Mouse (Mus musculus) midbrain, embryonic 16.5 days (tissue): ENCODE measurements around the gene Adcyap1. TPM values are rescaled to one million over a fixed set of nuclear protein-coding genes. Genes with fewer than 3 reads are reported as not detected.

Source experiments
- ATAC-seq: fragments of 200-750 bp; cut with Nextera tagmentation; 2 replicates; pipeline ENCODE4 v1.8.0; 2017; ENCODE audit warnings: moderate TSS enrichment
- H3K27ac ChIP-seq: fragments of 300-500 bp; sonication (generic); 2 replicates; pipeline ENCODE4 v1.5.1; 2014; ENCODE audit warnings: mild to moderate bottlenecking, low read length, mixed read lengths
- H3K27me3 ChIP-seq: fragments of 300-500 bp; sonication (generic); 2 replicates; pipeline ENCODE4 v1.6.1; 2014; ENCODE audit warnings: low read depth, low read length, mixed read lengths; ENCODE audit not compliant: control insufficient read depth, insufficient read depth
- H3K36me3 ChIP-seq: fragments of 300-500 bp; sonication (generic); 2 replicates; pipeline ENCODE4 v1.6.1; 2014; ENCODE audit warnings: mild to moderate bottlenecking, low read length, moderate library complexity, mixed read lengths; ENCODE audit not compliant: control insufficient read depth, insufficient read depth
- H3K4me1 ChIP-seq: fragments of 300-500 bp; sonication (generic); 2 replicates; pipeline ENCODE4 v1.6.1; 2014; ENCODE audit warnings: mild to moderate bottlenecking, low read length, mixed read lengths; ENCODE audit not compliant: control insufficient read depth, insufficient read depth
- H3K4me2 ChIP-seq: fragments of 300-500 bp; sonication (generic); 2 replicates; pipeline ENCODE4 v1.6.1; 2014; ENCODE audit warnings: mild to moderate bottlenecking, low read length, mixed read lengths
- H3K4me3 ChIP-seq: fragments of 300-500 bp; sonication (generic); 2 replicates; pipeline ENCODE4 v1.5.1; 2014; ENCODE audit warnings: low read depth, mild to moderate bottlenecking, low read length, moderate library complexity, mixed read lengths
- H3K9ac ChIP-seq: fragments of 300-500 bp; sonication (generic); 2 replicates; pipeline ENCODE4 v1.6.1; 2014; ENCODE audit warnings: low read depth, low read length, mixed read lengths
- H3K9me3 ChIP-seq: fragments of 300-500 bp; sonication (generic); replicated peaks from 2 replicates; pipeline ENCODE4 v1.6.1; 2014; ENCODE audit warnings: mild to moderate bottlenecking, low read length, mixed read lengths; ENCODE audit not compliant: control insufficient read depth, poor library complexity, severe bottlenecking
- WGBS: fragments of 180-500 bp; shearing (Covaris S2); extraction: QIAGEN DNeasy Blood & Tissue Kit; methylation state at CpG from one replicate; pipeline ENCODE4 v1.1.7; 2014; 5-methylcytosine and 5-hydroxymethylcytosine counted together
- polyA plus RNA-seq: library from polyadenylated mRNA; unstranded; fragments of >200 nt; fragmentation: Nextera tagmentation; extraction: Ambion mirVana; gene quantifications from 2 replicates; pipeline ENCODE4 v1.2.1, GENCODE M21; 2015

The Adcyap1 gene
- polyA plus RNA-seq, 1 experiment from 2014 or later: 18.2 TPM

- H3K27ac ChIP-seq: peak overlapping the region; percentile 58
- under 1% methylated on average over 16 of the region's 16 CpGs for WGBS
- H3K9ac ChIP-seq: peak overlapping the region; percentile 69
- peak; percentile 23; the same call in 1 of the 2 replicates for ATAC-seq
- peak overlapping the region; percentile 77 for H3K4me2 ChIP-seq
- peak overlapping the region; percentile 50 for H3K4me3 ChIP-seq
- H3K36me3 ChIP-seq: no peaks in the 10 kb centered on the region
- no peaks in the 10 kb centered on the region for H3K9me3 ChIP-seq
- peaks cover 27% of the 10 kb centered on the region; the same call in 1 of the 2 replicates for H3K4me1 ChIP-seq
- H3K27me3 ChIP-seq: peaks cover 5% of the 10 kb centered on the region; the same call in 1 of the 2 replicates
These were observed 2.6 kb downstream of the Adcyap1 start for GRCm38 (mm10) chr17:93201265-93201925.

- Histone ChIP-seq H3K9ac (peak overlapping the region; percentile 69), H3K27me3 (peaks cover 5% of the 10 kb centered on the region; the same call in 1 of the 2 replicates), H3K4me3 (peak overlapping the region; percentile 50), H3K27ac (peak overlapping the region; percentile 58), H3K4me2 (peak overlapping the region; percentile 77), H3K9me3 (no peaks in the 10 kb centered on the region), H3K36me3 (no peaks in the 10 kb centered on the region), H3K4me1 (peaks cover 25% of the 10 kb centered on the region; the same call in 1 of the 2 replicates)
- whole genome bisulfite sequencing: under 1% methylated on average over 44 of the region's 44 CpGs
- peak; percentile 57 for ATAC-seq
These were observed 3.6 kb downstream of the Adcyap1 start for GRCm38 (mm10) chr17:93202165-93203075.

GRCm38 (mm10) chr17:93203076-93204031 lies 4.5 kb downstream of the Adcyap1 start:
- H3K27me3 ChIP-seq: peaks cover 5% of the 10 kb centered on the region; the same call in 1 of the 2 replicates
- H3K4me1 ChIP-seq: peaks cover 25% of the 10 kb centered on the region; the same call in 1 of the 2 replicates
- H3K27ac ChIP-seq: peak overlapping the region; percentile 58
- peak overlapping the region; percentile 69 for H3K9ac ChIP-seq
- no peaks in the 10 kb centered on the region for H3K36me3 ChIP-seq
- peak overlapping the region; percentile 77 for H3K4me2 ChIP-seq
- ATAC-seq: peak; percentile 22; the same call in 1 of the 2 replicates
- under 1% methylated on average over 34 of the region's 34 CpGs for WGBS
- peak overlapping the region; percentile 50 for H3K4me3 ChIP-seq
- H3K9me3 ChIP-seq: no peaks in the 10 kb centered on the region

DNA sequence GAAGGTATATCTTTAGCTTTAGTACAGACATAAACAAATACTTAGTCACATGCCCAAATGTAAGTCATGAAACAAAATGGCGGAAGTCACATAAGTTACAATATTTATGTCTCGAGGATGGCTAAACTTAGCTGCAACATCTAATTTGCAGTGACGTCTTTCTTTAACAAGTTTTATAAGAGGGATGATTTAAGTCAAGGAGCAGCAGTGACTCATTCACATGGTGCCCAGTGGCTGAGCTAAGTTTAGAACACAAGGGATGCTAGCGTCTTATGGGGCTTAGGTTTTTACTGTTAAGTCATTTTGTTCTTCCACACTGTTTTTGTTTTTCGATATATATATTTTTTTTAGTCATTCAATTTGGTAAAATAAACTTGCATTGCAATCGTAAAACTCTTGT lies 19.0 kb downstream of the Adcyap1 start:
- Histone ChIP-seq H3K4me3 (no peak overlapping the region), H3K36me3 (no peaks in the 10 kb centered on the region), H3K9ac (no peak overlapping the region), H3K27ac (no peak overlapping the region), H3K4me2 (no peak overlapping the region), H3K27me3 (no peaks in the 10 kb centered on the region), H3K9me3 (no peaks in the 10 kb centered on the region), H3K4me1 (no peaks in the 10 kb centered on the region)
- WGBS: 92% methylated on average over 6 of the region's 6 CpGs
- no peak for ATAC-seq

DNA sequence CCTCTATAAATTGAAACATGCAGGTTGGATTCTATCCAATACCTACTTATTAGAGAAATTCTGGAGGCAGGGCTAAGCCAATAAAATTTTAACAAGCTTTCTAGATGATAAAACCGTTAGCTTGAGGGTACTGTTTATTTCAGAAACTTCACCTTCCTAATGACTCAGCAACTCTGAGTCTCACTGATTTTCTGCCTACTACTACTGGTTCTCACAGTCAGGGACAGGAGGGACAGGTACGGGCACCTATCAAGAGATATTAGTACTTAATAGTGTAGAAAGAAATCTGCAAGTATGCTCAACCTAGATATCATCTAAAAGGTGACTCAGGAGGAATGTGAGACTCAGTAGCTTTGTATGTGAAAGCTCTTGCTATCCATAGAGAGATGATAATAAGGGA lies 19.8 kb downstream of the Adcyap1 start:
- H3K4me1 ChIP-seq: no peaks in the 10 kb centered on the region
- ATAC-seq: no peak
- H3K27me3 ChIP-seq: no peaks in the 10 kb centered on the region
- H3K9ac ChIP-seq: no peak overlapping the region
- no peak overlapping the region for H3K4me2 ChIP-seq
- H3K9me3 ChIP-seq: no peaks in the 10 kb centered on the region
- WGBS: 84% methylated on average over 2 of the region's 2 CpGs
- H3K4me3 ChIP-seq: no peak overlapping the region
- no peak overlapping the region for H3K27ac ChIP-seq
- H3K36me3 ChIP-seq: no peaks in the 10 kb centered on the region

DNA sequence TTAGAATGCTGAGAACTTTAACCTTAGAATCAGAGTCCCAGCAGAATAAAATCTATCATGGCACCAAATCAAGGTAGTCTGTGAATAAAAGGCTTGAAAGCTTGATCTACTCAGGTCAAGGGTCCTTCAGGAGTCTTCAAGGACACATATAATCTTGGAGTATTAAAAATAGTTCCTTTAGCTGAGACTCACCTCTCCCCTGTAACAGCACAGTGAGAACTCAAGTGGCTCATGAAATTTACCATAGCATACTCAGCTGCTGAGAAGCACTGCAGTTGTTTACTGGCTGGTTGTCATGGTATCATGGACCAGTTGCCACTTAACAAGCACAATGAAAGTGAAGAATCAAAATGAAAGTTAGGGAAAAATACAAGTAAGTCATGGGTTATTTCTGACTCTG lies 38.5 kb downstream of the Adcyap1 start:
- Histone ChIP-seq H3K9ac (no peak overlapping the region), H3K36me3 (no peaks in the 10 kb centered on the region), H3K4me2 (no peak overlapping the region), H3K27me3 (no peaks in the 10 kb centered on the region), H3K27ac (no peak overlapping the region), H3K9me3 (no peaks in the 10 kb centered on the region), H3K4me3 (no peak overlapping the region), H3K4me1 (no peaks in the 10 kb centered on the region)
- ATAC-seq: no peak
